Mouse (Mus musculus): Measurements from ENCODE around the gene Mpv17l2.

Mpv17l2 gene

GRCm38 (mm10) chr8:70766571-70767440 is 6.1 kb upstream of the Mpv17l2 start:
- DNase-seq (ENCODE audit: low spot score) = peak; percentile 78

- peak; percentile 28 for DNase-seq (ENCODE audit: low spot score)
Observed at GRCm38 (mm10) chr8:70765838-70766570, 5.3 kb upstream of the Mpv17l2 start.

- no peak for DNase-seq (ENCODE audit: low spot score)
Observed at GRCm38 (mm10) chr8:70765329-70765728, 4.6 kb upstream of the Mpv17l2 start.

GRCm38 (mm10) chr8:70764676-70765075 is 3.9 kb upstream of the Mpv17l2 start:
- no peak for DNase-seq (ENCODE audit: low spot score)

- DNase-seq (ENCODE audit: low spot score) = no peak
Observed at GRCm38 (mm10) chr8:70764026-70764425, 3.3 kb upstream of the Mpv17l2 start.

GRCm38 (mm10) chr8:70763354-70763753 is 2.6 kb upstream of the Mpv17l2 start:
- DNase-seq (ENCODE audit: low spot score) = peak; percentile 48

GRCm38 (mm10) chr8:70762118-70762517 is 1.4 kb upstream of the Mpv17l2 start:
- no peak for DNase-seq (ENCODE audit: low spot score)

- DNase-seq (ENCODE audit: low spot score) = peak; percentile 39
Observed at GRCm38 (mm10) chr8:70760350-70760749, 396 bp downstream of the Mpv17l2 start.

GRCm38 (mm10) chr8:70758616-70759561 is 1.9 kb downstream of the Mpv17l2 start:
- peak; percentile 77 for DNase-seq (ENCODE audit: low spot score)

GRCm38 (mm10) chr8:70758308-70758615 is 2.5 kb downstream of the Mpv17l2 start:
- no peak for DNase-seq (ENCODE audit: low spot score)

GRCm38 (mm10) chr8:70757523-70758307 is 3.0 kb downstream of the Mpv17l2 start:
- DNase-seq (ENCODE audit: low spot score) = peak; percentile 68

GRCm38 (mm10) chr8:70756476-70757040 is 4.2 kb downstream of the Mpv17l2 start:
- no peak for DNase-seq (ENCODE audit: low spot score)

- DNase-seq (ENCODE audit: low spot score) = no peak
Observed at GRCm38 (mm10) chr8:70755661-70756475, 4.9 kb downstream of the Mpv17l2 start.

GRCm38 (mm10) chr8:70754871-70755660 is 5.7 kb downstream of the Mpv17l2 start:
- DNase-seq (ENCODE audit: low spot score) = peak; percentile 55

- peak; percentile 99 for DNase-seq (ENCODE audit: low spot score)
Observed at GRCm38 (mm10) chr8:70754043-70754870, 6.5 kb downstream of the Mpv17l2 start, which contains the start of gene Rab3a. Gene Rab3a, plus strand, starts transcription at chr8:70754679.

- DNase-seq (ENCODE audit: low spot score) = no peak
Observed at GRCm38 (mm10) chr8:70753151-70753550, 7.6 kb downstream of the Mpv17l2 start.

GRCm38 (mm10) chr8:70752000-70752764 is 8.6 kb downstream of the Mpv17l2 start:
- peak; percentile 90 for DNase-seq (ENCODE audit: low spot score)

Data from adipocyte (in vitro differentiated cells).